Mouse (Mus musculus) gastrocnemius, postnatal 10 days (tissue): ENCODE data around the gene Chit1. TPM values are rescaled to one million over a fixed set of nuclear protein-coding genes. Genes with fewer than 3 reads are reported as not detected.

Experiments
- DNase-seq: peaks from one replicate; pipeline ENCODE4 v3.0.0; 2021; ENCODE audit warnings: mixed read lengths
- total RNA-seq, 2 experiments: library from RNA; stranded (reverse); gene quantifications; 2 replicates each; pipeline ENCODE4 v1.2.3; 2021

Gene Chit1
- total RNA-seq, 2 experiments from 2014 or later: 0.16 TPM; not detected in 1

DNA sequence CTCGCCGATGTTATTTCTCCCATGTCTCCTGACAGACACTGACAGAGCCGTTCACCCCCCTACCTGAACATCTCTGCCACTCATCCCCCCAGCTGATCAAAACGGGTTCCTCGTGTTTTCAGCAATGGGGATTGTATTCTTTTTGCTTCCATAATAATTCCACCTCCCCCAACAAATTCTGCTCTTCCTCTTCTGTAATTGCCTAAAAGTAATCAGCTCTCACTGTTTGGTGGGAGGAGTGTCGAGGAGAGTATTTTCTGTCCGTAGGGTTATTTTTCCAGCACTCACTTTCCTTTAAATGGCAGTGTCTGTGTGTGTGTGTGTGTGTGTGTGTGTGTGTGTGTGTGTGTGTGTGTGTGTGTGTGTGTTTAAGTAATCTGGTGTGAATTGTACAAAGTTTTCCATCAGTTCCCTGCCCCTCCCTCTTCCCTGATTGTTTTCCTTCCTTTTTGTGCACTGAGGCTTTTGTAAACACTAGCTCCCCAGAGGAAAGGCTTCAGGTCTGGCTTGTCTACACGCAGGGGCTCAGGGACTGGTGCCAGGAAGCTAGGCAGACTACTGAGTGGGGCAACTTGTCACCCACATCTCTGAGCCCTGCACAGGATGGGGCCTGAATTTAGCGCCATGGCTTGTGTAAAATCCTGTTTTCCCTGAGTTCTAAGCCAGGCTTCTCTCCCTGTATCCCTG lies 31.4 kb upstream of the Chit1 start:
- DNase-seq: peak; percentile 40

- DNase-seq: no peak
These were observed 30.6 kb upstream of the Chit1 start for GRCm38 (mm10) chr1:134080406-134080805.

GRCm38 (mm10) chr1:134080881-134081450 lies 30.1 kb upstream of the Chit1 start:
- DNase-seq: no peak

DNA sequence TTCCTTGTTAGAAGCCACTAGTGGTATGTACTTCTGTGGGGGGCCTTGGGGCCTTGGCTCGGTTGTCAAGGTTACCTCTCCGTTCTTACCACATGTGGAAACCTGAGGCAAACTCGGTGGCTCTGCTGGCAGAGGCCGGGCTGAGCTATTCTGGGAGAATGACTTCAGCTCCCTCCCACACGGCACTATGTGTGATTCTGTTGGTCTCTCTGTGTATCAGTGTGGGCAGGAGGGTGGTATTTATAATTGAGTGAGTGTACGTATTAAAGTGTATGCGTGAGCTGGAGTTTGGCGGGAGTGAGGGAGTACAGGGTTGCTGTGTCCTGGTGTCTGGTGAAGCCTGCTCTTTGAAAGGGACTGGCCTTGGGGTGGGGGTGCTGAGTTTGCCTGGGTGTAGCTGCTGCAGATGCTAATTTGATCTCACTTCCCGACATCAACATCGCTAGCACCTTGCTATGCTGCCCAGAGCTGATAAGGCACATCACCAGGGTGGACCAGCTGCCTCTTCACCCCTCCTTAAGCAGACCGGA lies 28.0 kb upstream of the Chit1 start:
- peak; percentile 55 for DNase-seq

GRCm38 (mm10) chr1:134083676-134084075 lies 27.4 kb upstream of the Chit1 start:
- no peak for DNase-seq

DNA sequence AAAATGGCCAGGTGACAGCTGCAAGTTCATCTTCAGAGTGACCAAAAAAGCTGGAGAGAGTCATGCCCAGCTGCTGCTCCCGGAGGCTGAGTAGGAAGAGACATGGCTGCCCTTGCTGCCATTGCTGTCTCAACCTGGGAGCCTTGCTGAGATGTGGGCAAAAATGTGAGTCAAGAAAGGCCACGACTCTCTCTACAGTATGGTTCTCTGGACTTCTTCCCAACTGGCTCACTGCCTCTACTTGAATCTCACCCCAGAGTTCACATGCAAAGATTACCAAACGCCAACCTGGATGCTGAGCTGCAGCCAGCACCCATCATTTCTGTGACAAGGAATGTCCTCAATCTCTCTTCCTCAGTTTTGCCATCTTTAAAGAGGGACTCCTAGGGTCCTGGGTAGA lies 26.9 kb upstream of the Chit1 start:
- no peak for DNase-seq

DNA sequence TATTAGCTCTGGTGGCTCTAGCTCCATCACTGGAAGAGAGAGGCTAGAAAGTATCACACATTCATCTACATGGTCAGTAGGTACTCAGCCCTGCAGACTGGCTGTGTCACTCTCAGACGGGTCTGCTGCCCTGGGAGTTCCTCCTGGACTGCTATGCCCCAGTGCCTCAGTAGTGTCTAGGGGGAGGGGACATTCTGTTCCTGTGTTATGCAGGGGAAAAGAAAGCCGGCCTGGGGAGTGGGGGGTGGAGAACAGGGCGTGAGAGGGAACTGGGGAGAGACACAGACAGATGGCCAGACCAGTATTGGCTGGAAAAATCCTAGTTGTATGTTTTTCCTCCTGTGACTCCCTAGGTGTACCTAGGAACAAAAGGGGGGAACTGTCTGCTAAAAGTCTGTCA lies 25.0 kb upstream of the Chit1 start:
- DNase-seq: no peak

DNA sequence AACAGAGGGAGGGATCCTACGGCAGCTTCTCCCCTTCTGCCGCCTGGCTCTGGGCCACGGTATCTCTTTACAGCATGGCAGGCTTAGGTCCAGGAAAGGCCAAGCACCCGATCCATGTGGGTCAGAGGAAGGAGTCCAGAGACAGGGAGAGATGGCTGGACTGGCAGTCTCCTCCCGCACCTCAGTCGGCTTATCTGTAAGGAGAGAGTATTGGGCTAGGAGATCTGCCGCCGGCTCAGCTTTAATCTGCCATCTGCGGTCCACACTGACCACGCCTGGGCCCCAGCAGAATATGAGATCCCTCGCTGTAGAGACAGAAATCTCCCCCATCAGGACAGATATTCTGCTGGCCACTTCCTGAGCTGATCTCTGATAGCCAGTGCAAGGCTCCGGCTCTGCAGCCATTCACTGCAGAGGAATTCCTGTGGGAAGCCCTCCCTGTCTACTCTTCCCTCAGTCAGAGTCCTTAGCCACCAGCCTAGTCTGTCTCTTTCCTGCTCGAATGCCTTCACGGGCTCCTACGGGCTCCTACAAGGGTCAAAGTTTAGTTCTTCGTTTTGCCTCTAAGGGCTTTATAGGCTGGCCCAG lies 24.1 kb upstream of the Chit1 start:
- DNase-seq: peak; percentile 70

- DNase-seq: no peak
These were observed 22.0 kb upstream of the Chit1 start for GRCm38 (mm10) chr1:134089074-134089473.

- DNase-seq: no peak
These were observed 19.2 kb upstream of the Chit1 start for GRCm38 (mm10) chr1:134091851-134092250.

GRCm38 (mm10) chr1:134092368-134092767 lies 18.7 kb upstream of the Chit1 start:
- DNase-seq: no peak

GRCm38 (mm10) chr1:134092852-134093770 lies 17.9 kb upstream of the Chit1 start:
- peak; percentile 96 for DNase-seq

GRCm38 (mm10) chr1:134093771-134094526 lies 17.1 kb upstream of the Chit1 start:
- DNase-seq: no peak

- DNase-seq: no peak
These were observed 15.9 kb upstream of the Chit1 start for GRCm38 (mm10) chr1:134095033-134095612.

DNA sequence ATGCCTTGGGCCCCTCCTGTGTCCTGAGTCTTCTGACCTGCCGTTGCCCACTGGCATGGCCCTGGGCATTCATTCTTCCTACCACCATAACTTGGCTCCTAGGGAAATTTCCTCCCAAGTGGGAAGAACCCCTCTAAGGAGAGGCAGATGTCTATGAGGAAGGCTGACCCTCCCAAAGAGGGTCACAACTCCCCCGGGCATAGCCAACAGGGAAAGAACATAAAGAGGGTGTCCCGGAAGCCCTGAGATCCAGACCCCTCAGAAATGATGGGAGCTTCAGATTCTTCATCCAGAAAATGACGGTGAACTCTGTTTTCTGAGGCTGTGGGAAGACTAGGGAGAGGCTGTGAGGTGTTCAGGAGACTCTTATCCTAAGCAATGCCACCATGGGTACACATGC lies 15.3 kb upstream of the Chit1 start:
- DNase-seq: no peak

DNA sequence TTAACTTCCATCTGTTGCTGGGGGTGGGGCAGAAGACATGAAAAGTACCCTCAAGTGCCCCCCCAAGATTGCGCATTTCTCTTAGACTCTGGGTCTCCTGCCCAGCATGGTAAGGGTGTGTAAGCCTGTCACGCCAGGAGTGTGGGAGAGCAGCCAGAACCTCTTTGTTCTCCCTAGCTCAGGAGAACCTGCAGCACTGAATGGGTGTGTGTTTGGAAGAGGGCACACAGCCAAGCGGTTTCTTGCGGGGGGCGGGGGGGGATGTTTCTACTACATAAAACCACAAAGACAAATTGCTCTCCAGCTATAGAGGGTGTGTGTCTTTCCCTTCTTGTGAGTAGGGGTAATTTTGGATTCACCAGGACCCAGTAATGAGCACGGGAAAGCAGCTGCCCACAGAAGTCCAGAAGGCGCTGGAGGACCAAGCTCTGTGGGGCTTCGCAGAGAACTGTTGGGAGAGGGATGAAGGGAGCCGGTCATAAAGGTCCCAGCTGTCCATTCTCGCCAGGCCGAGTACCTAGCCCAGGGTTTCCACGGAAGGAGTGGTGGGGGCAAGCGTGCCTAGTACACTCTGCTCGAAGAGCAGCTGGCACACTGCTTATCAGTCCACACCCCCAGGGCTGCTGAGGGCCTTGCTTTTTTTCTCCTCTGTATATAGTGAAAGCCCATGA lies 14.6 kb upstream of the Chit1 start:
- DNase-seq: peak; percentile 29

DNA sequence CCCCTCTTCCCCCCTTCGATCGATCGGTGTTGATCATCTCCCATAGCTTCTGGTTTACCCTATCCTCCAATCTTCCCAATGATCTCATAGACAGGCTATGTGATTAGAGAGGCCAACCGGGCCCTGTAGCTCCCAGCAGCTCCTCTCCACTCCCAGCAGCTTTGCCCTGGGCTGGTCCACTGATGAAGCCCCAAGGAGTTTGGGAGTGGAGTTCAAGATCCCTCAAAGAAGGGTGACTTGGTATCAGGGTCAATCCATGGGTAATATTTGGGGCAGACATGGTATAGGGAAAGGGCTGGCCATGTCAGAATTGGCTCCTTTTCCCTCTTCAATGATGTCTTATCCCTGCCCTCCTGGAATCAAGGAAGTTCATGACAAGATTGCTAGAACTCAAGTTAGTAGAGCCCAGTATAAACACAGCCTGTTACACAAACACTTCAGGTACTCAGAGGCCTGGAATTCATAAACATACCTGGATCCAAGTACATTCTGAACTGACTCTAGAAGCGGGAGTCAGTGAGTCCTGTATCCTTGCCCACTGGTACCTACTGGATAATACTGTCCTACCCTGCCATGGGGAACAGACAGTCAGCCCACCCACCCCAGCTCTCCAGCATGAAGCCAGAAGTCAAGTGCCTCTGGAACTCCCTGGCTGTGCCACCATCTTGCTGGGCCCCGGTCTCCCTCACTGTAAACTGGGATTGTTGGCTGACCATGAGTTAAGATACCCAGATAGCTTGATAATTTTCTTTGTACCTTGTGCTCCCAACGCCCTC lies 13.8 kb upstream of the Chit1 start:
- DNase-seq: no peak

GRCm38 (mm10) chr1:134097956-134098725 lies 12.9 kb upstream of the Chit1 start:
- DNase-seq: peak; percentile 73
